In genomic region chr13:114271410-114272105, GRCm38 (mm10) we compare ENCODE assay signal across 13 mouse cellular contexts.
DNase-seq lines count a peak whose midpoint lies in the region; ATAC-seq lines count a peak whose summit lies in the region.
"Had no signal": no experiment of that assay in that cellular context is flagged by ENCODE, and none has a peak within 500 bp of the region (broad histone marks: within the 10 kb centered on the region; RNA-seq: fewer than 3 reads in every experiment).

No protein-coding gene starts in this region.

- 60% methylated on average over 16 of the region's 16 CpGs for WGBS in kidney, embryonic 15.5 days
- WGBS in intestine, embryonic 15.5 days, result 55% methylated on average over 16 of the region's 16 CpGs
- WGBS in liver, embryonic 12.5 days (ENCODE audit: insufficient replicate concordance), result 67% methylated on average over 16 of the region's 16 CpGs
- 54% methylated on average over 16 of the region's 16 CpGs for WGBS in stomach, embryonic 16.5 days
- WGBS in hindbrain, embryonic 16.5 days, result 80% methylated on average over 16 of the region's 16 CpGs

- H3K4me3 ChIP-seq in kidney, embryonic 15.5 days (replicated peaks), result no peak overlapping the region
- no peak overlapping the region for H3K4me3 ChIP-seq in intestine, embryonic 15.5 days (replicated peaks)
- no peak overlapping the region for H3K4me3 ChIP-seq in liver, embryonic 12.5 days
- no peak overlapping the region for H3K4me3 ChIP-seq in stomach, embryonic 16.5 days (replicated peaks; ENCODE audit: low read length)
- H3K4me3 ChIP-seq in hindbrain, embryonic 16.5 days (ENCODE audit: low read length), result no peak overlapping the region
- H3K4me3 ChIP-seq: forebrain, embryonic 12.5 days; limb, embryonic 13.5 days had no signal

- H3K27ac ChIP-seq in kidney, embryonic 15.5 days, result no peak overlapping the region
- no peak overlapping the region for H3K27ac ChIP-seq in intestine, embryonic 15.5 days
- H3K27ac ChIP-seq in liver, embryonic 12.5 days, result 0 out of 2 replicates have a peak overlapping the region, but pooled peaks have one; percentile 1
- no peak overlapping the region for H3K27ac ChIP-seq in stomach, embryonic 16.5 days (ENCODE audit: low read length)
- H3K27ac ChIP-seq in hindbrain, embryonic 16.5 days (ENCODE audit: low read depth, low read length), result no peak overlapping the region
- H3K27ac ChIP-seq: forebrain, embryonic 12.5 days; limb, embryonic 13.5 days had no signal

- H3K9me3 ChIP-seq in kidney, embryonic 15.5 days (replicated peaks), result no peaks in the 10 kb centered on the region
- H3K9me3 ChIP-seq in intestine, embryonic 15.5 days, result no peaks in the 10 kb centered on the region
- no peaks in the 10 kb centered on the region for H3K9me3 ChIP-seq in liver, embryonic 12.5 days (replicated peaks)
- H3K9me3 ChIP-seq in stomach, embryonic 16.5 days (replicated peaks; ENCODE audit: control insufficient read depth, low read length), result no peaks in the 10 kb centered on the region
- H3K9me3 ChIP-seq in hindbrain, embryonic 16.5 days (ENCODE audit: control insufficient read depth, low read length), result no peaks in the 10 kb centered on the region
- H3K9me3 ChIP-seq: forebrain, embryonic 12.5 days; limb, embryonic 13.5 days had no signal

- H3K4me1 ChIP-seq in kidney, embryonic 15.5 days, result peaks cover 8% of the 10 kb centered on the region; the same call in 1 of the 2 replicates
- 0 out of 2 replicates have a peak, but pooled peaks cover 2% of the 10 kb centered on the region for H3K4me1 ChIP-seq in intestine, embryonic 15.5 days (replicated peaks)
- H3K4me1 ChIP-seq in liver, embryonic 12.5 days, result no peaks in the 10 kb centered on the region
- H3K4me1 ChIP-seq in stomach, embryonic 16.5 days (ENCODE audit: control insufficient read depth, insufficient read depth, low read length), result 0 out of 2 replicates have a peak, but pooled peaks cover 3% of the 10 kb centered on the region
- H3K4me1 ChIP-seq in hindbrain, embryonic 16.5 days (ENCODE audit: control insufficient read depth, insufficient read depth, low read depth, low read length), result no peaks in the 10 kb centered on the region
- H3K4me1 ChIP-seq: forebrain, embryonic 12.5 days; limb, embryonic 13.5 days had no signal

- DNase-seq in kidney, adult 18-20 months, result no peak
- DNase-seq in cerebellum, adult 11-12 months, result no peak
- DNase-seq: cerebellum, postnatal 10 days; gastrocnemius, postnatal 14 days; kidney, adult 2 months; lung, postnatal 14 days had no signal

- ATAC-seq in kidney, embryonic 15.5 days (replicated peaks; ENCODE audit: low FRiP score), result 0 out of 2 replicates have a peak, but pooled peaks have one; percentile 54
- ATAC-seq in intestine, embryonic 15.5 days, result peak; percentile 61
- ATAC-seq in liver, embryonic 12.5 days, result 0 out of 2 replicates have a peak, but pooled peaks have one; percentile 24
- 0 out of 2 replicates have a peak, but pooled peaks have one; percentile 37 for ATAC-seq in stomach, embryonic 16.5 days (ENCODE audit: insufficient read depth, low FRiP score)
- no peak for ATAC-seq in hindbrain, embryonic 16.5 days

- H3K9ac ChIP-seq in kidney, embryonic 15.5 days, result no peak overlapping the region
- no peak overlapping the region for H3K9ac ChIP-seq in intestine, embryonic 15.5 days
- no peak overlapping the region for H3K9ac ChIP-seq in liver, embryonic 12.5 days
- H3K9ac ChIP-seq in stomach, embryonic 16.5 days (ENCODE audit: low read length), result no peak overlapping the region
- no peak overlapping the region for H3K9ac ChIP-seq in hindbrain, embryonic 16.5 days (ENCODE audit: low read depth, low read length)
- H3K9ac ChIP-seq: forebrain, embryonic 12.5 days; limb, embryonic 13.5 days had no signal

- no peaks in the 10 kb centered on the region for H3K36me3 ChIP-seq in kidney, embryonic 15.5 days
- no peaks in the 10 kb centered on the region for H3K36me3 ChIP-seq in intestine, embryonic 15.5 days
- no peaks in the 10 kb centered on the region for H3K36me3 ChIP-seq in liver, embryonic 12.5 days
- H3K36me3 ChIP-seq in stomach, embryonic 16.5 days (ENCODE audit: control insufficient read depth, insufficient read depth, low read length), result no peaks in the 10 kb centered on the region
- H3K36me3 ChIP-seq in hindbrain, embryonic 16.5 days (ENCODE audit: control insufficient read depth, insufficient read depth, low read length), result no peaks in the 10 kb centered on the region
- H3K36me3 ChIP-seq: forebrain, embryonic 12.5 days; limb, embryonic 13.5 days had no signal

- no peaks in the 10 kb centered on the region for H3K27me3 ChIP-seq in kidney, embryonic 15.5 days
- no peaks in the 10 kb centered on the region for H3K27me3 ChIP-seq in intestine, embryonic 15.5 days (replicated peaks)
- no peaks in the 10 kb centered on the region for H3K27me3 ChIP-seq in liver, embryonic 12.5 days (replicated peaks)
- H3K27me3 ChIP-seq in stomach, embryonic 16.5 days (ENCODE audit: control insufficient read depth, insufficient read depth, low read length), result no peaks in the 10 kb centered on the region
- H3K27me3 ChIP-seq in hindbrain, embryonic 16.5 days (replicated peaks; ENCODE audit: control insufficient read depth, insufficient read depth, low read length), result no peaks in the 10 kb centered on the region
- H3K27me3 ChIP-seq: forebrain, embryonic 12.5 days; limb, embryonic 13.5 days had no signal

- H3K4me2 ChIP-seq in kidney, embryonic 15.5 days, result 0 out of 2 replicates have a peak overlapping the region, but pooled peaks have one; percentile 0
- H3K4me2 ChIP-seq in intestine, embryonic 15.5 days (replicated peaks), result peak overlapping the region; percentile 29
- no peak overlapping the region for H3K4me2 ChIP-seq in liver, embryonic 12.5 days
- H3K4me2 ChIP-seq in stomach, embryonic 16.5 days (ENCODE audit: low read depth, low read length), result peak overlapping the region; percentile 13; the same call in 1 of the 2 replicates
- H3K4me2 ChIP-seq in hindbrain, embryonic 16.5 days (ENCODE audit: low read length), result no peak overlapping the region
- H3K4me2 ChIP-seq: forebrain, embryonic 12.5 days; limb, embryonic 13.5 days had no signal

Comparison
In these comparisons a context has a peak if more than half of its experiments do, and no peak if none do; other contexts are left out.
1. H3K4me2 ChIP-seq: peak in kidney, embryonic 15.5 days (single experiment), intestine, embryonic 15.5 days (single experiment) and stomach, embryonic 16.5 days (single experiment); none in liver, embryonic 12.5 days (single experiment) and hindbrain, embryonic 16.5 days (single experiment).